Mouse (Mus musculus): ENCODE measurements around the gene Prtg. TPM values are rescaled to one million over a fixed set of nuclear protein-coding genes. Genes with fewer than 3 reads are reported as not detected.
A peak's percentile ranks its signal among the peaks of the same experiment; 100 is the strongest.

Prtg gene
- 0.12 TPM in 1 of 2 replicates, not detected in the other for total RNA-seq (2017)

- no peak for ATAC-seq (ENCODE audit: extremely low read depth, insufficient number of reproducible peaks, low FRiP score, poor library complexity, severe bottlenecking)
Measured at GRCm38 (mm10) chr9:72806731-72807419, at the start of gene Prtg. Gene Prtg, plus strand, starts transcription at chr9:72806874.

- no peak for ATAC-seq (ENCODE audit: extremely low read depth, insufficient number of reproducible peaks, low FRiP score, poor library complexity, severe bottlenecking)
Measured at GRCm38 (mm10) chr9:72757143-72757542, 49.5 kb upstream of the Prtg start.

GRCm38 (mm10) chr9:72758705-72759131, 48.0 kb upstream of the Prtg start:
- ATAC-seq (ENCODE audit: extremely low read depth, insufficient number of reproducible peaks, low FRiP score, poor library complexity, severe bottlenecking): no peak

DNA sequence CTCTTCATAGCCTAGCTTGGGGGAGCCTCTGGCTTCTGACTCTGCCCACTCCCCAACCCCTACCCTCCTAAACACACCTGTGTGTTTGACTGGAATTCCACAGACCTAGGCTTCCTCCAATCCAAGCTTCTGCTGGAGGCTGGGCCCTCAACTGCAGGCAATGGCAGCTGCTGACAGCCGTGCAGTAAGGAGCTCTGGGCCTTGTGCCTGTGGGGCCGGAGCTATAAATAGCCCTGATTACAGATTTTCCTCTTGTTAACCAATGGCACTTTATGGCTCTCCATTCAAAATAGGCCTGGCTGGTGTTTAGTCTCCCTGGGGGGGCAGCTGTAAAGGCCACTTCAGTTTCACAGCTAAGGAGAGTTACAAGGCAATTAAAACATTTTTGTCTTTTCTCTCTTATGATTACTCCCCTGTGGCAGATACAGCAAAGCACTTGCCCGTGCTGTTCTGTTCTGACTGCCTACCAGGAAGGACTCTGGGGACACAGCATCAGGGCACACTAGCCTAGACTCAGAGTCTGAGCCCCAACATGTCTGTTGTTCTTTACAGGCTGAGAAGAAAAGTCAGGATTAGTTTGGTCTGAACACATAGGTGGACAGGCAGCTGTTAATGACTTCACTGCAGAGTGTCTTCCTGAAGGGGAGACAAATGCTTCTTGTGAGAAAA, 43.5 kb upstream of the Prtg start:
- no peak for ATAC-seq (ENCODE audit: extremely low read depth, insufficient number of reproducible peaks, low FRiP score, poor library complexity, severe bottlenecking)

GRCm38 (mm10) chr9:72766789-72767349, 39.8 kb upstream of the Prtg start:
- peak; percentile 72 for ATAC-seq (ENCODE audit: extremely low read depth, insufficient number of reproducible peaks, low FRiP score, poor library complexity, severe bottlenecking)

- no peak for ATAC-seq (ENCODE audit: extremely low read depth, insufficient number of reproducible peaks, low FRiP score, poor library complexity, severe bottlenecking)
Measured at GRCm38 (mm10) chr9:72775022-72775421, 31.7 kb upstream of the Prtg start.

DNA sequence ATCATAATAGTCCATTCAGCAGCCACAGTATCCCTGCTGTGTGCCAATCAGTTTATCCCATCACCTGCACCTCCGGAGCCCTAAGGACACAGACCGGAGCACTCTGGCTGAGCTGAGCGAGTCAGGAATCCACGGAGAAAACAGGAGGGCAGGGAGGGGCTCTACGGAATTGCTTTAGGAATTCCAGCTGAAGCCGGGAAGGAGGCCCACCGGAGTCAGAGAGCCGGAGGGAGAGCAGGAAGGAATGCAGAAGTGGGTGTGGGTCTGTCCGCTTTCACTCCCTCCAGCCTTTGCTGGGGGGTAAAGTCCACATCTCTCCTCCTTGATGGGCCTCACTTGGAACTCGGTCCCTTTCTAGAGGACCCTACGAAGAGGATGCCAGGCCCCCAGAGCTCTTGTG, 27.7 kb upstream of the Prtg start:
- no peak for ATAC-seq (ENCODE audit: extremely low read depth, insufficient number of reproducible peaks, low FRiP score, poor library complexity, severe bottlenecking)

- ATAC-seq (ENCODE audit: extremely low read depth, insufficient number of reproducible peaks, low FRiP score, poor library complexity, severe bottlenecking): no peak
Measured at GRCm38 (mm10) chr9:72779733-72780132, 26.9 kb upstream of the Prtg start.

DNA sequence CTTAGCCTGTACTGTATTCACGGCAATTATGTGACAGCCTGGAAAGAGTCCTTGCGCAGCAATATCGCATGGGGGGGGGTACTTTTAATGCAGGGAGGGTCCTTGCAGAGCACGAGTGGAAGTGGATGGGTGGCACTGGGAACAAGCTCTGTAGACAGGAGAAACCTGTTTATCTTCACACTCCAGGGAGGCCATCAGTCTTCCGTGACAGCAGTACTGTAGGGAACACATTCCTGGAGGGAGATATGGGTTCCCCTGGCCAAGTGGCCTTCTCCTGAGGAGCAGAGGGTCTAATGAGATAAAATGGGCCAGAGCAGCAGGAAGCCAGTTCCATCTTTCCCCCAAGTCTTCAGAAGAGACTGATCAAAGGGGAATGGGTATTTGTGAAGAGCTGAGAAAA, 26.0 kb upstream of the Prtg start:
- ATAC-seq (ENCODE audit: extremely low read depth, insufficient number of reproducible peaks, low FRiP score, poor library complexity, severe bottlenecking): no peak

DNA sequence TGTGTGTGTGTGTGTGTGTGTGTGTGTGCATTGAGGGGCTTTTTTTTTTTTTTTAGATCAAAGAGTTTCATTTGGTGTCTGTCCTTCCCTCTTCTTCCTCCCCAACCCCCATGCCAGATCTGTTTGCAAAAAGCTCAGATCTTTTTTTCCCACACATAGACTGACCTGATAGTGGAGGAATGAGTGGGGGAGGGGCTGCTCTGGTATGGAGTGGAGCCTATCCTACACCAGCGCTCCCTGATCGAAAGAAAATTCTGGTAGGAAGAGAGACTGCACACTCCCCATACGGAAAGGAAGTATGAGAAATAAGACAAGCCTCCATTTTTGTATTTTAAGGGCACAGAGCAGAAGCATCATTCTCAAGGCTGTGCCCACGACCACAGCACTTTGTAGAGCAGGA, 25.2 kb upstream of the Prtg start:
- no peak for ATAC-seq (ENCODE audit: extremely low read depth, insufficient number of reproducible peaks, low FRiP score, poor library complexity, severe bottlenecking)

DNA sequence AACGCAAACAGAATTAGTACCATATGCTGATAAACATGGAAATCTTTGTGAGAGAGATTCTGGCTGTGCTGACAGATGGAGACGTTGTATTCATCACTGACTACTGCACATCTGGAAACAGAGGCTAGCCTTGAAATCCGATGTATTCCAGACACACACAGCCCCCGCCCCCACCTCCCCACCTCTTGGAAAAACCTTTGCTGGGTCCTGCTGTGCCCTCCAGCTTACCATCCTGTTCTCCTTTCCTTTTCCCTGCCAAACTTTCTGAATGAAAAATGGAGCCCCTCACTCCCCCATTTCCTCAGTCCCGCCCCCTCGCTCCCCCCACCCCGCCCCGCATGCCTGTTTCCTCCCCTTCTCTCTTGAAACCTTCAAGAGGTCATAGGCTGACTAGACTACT, 24.6 kb upstream of the Prtg start:
- ATAC-seq (ENCODE audit: extremely low read depth, insufficient number of reproducible peaks, low FRiP score, poor library complexity, severe bottlenecking): no peak

DNA sequence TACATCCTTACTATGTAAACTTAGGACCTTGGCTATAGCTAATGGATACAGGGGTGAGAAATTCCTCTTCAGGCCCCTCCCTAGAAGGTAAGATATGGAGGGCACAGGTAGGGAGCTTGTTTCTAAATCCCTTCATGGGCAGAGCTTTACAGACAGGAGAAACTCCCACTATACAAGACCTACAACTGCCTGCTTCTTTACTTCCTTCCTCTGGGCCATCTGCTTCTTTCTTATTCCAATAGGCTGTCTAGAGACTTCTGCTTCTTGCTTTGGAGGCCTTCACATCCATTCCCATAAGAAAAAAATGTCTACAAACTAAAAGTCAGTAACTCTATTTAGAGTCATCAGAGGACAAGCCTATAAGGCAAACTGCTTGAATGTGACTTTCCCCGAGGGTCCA, 18.9 kb upstream of the Prtg start:
- ATAC-seq (ENCODE audit: extremely low read depth, insufficient number of reproducible peaks, low FRiP score, poor library complexity, severe bottlenecking): no peak

DNA sequence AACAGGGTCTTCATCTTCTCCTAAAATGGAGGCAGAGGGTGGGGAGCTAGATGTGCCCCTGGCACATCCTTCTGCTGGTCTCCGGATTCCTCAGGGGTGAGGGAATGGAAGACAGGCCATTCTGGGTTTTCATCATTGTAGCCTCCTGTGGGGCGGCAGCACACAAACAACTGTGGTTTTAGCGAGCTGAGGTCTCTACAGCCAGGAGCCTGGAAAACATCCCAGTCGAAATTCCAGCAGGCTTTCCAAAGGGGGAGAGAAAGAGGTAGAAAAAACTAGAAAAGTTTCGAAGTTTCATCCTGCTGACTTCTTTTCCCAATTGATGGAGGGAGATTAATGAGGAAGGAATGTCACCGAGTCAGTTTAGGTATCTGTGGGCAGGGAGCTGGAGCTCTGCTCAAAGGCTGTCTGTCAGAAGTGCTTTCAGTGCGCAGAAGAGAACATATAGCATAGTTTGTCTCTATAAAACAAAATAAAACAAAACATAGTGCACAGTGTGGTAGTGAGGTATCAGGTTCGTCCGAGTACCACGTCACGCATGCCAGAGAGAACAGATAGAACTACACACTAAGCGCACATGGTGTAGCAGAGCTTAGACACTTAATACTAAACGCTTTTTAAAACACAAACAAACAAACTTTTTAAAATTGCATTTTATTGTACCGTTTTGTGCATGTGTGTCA, 16.0 kb upstream of the Prtg start:
- no peak for ATAC-seq (ENCODE audit: extremely low read depth, insufficient number of reproducible peaks, low FRiP score, poor library complexity, severe bottlenecking)

GRCm38 (mm10) chr9:72791213-72791582, 15.5 kb upstream of the Prtg start:
- no peak for ATAC-seq (ENCODE audit: extremely low read depth, insufficient number of reproducible peaks, low FRiP score, poor library complexity, severe bottlenecking)

GRCm38 (mm10) chr9:72791681-72792080, 15.0 kb upstream of the Prtg start:
- ATAC-seq (ENCODE audit: extremely low read depth, insufficient number of reproducible peaks, low FRiP score, poor library complexity, severe bottlenecking): no peak

DNA sequence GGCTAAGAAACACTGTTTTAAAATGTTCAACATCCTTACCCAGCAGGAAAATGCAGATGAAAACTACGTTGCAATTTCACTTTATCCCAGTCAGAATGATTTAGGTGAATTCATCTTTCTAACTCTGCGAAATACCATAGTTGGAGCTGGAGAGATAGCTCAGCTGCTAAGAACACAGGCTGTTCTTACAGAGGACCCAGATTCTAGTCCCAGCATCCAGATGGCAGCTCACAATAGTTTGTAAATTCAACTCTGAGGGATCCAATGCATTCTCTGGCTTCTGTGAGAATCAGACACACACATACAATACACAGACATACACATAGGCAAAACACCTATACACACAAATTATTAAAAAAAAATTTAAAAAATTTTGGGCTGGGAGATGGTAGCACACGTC, 11.4 kb upstream of the Prtg start:
- ATAC-seq (ENCODE audit: extremely low read depth, insufficient number of reproducible peaks, low FRiP score, poor library complexity, severe bottlenecking): no peak

DNA sequence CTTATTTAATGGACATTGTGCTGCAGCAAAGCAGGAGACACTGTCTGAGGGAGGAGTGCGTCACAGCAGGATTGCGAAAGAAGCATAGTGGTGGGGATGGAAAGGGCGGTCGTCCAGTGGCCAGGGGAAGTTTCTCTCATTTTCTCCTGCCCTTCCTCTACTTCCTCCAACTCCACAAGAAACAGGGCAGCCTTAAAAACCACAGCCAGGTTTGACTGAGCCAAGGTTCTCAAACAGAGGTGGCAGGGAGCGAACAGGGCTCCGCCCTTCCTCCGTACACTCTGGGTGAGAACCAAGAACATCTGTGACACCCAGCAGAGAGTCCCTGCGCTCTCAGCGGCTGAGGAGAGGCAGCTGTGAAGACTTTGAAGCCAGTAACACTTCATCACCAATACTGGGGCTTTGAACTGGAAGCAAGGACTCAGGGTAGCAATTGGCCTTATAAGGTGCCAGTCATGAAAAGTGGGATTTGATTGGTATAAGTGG, 9.5 kb upstream of the Prtg start:
- ATAC-seq (ENCODE audit: extremely low read depth, insufficient number of reproducible peaks, low FRiP score, poor library complexity, severe bottlenecking): 0 out of 2 replicates have a peak, but pooled peaks have one; percentile 16

DNA sequence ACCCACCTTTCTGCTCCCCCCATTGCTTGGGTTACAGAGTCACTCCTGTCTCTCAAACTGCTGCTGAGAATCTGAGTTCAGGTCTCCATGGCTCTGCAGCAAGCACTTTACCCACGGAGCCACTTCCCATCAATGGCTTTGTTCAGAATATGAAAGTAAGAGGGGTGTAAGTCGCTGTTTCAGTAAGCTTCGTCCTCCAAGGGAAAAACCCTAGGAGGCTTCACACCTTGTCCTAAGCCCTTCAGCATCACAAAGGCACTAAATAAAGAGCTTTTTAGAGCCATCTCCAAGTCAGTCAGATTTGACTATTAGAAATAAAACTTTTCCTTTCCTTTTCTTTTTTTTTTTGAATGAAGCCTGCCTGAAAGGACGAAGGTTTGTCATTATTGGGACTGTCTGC, 3.4 kb upstream of the Prtg start:
- no peak for ATAC-seq (ENCODE audit: extremely low read depth, insufficient number of reproducible peaks, low FRiP score, poor library complexity, severe bottlenecking)

DNA sequence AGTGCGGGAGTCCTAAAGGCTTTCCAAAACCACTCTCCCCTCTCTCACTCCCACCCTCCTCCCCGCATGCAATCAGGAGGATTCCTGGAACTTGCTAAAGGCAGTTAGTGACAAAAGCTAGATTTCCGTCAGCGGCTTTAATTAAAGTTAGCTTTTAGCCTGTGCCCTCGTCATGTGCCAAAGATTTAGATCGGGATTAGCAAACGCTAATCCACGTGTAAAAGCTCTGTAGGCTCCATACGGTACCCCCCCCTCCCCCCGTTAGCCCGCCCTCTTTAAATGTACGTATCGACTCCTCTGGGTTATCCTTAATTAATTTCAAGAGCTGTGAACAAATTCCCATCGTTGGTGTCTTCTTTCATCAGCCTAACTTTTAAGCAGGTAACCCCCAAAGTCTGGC, 528 bp upstream of the Prtg start:
- no peak for ATAC-seq (ENCODE audit: extremely low read depth, insufficient number of reproducible peaks, low FRiP score, poor library complexity, severe bottlenecking)

Data from neutrophil, adult 5-6 weeks (primary cell).